Mouse (Mus musculus): ENCODE data around the gene Gm20509. TPM values are rescaled to one million over a fixed set of nuclear protein-coding genes. Genes with fewer than 3 reads are reported as not detected.
A peak's percentile ranks its signal among the peaks of the same experiment; 100 is the strongest.

Gene Gm20509
- polyA plus RNA-seq, 1 experiment from 2014 or later = not detected

DNA sequence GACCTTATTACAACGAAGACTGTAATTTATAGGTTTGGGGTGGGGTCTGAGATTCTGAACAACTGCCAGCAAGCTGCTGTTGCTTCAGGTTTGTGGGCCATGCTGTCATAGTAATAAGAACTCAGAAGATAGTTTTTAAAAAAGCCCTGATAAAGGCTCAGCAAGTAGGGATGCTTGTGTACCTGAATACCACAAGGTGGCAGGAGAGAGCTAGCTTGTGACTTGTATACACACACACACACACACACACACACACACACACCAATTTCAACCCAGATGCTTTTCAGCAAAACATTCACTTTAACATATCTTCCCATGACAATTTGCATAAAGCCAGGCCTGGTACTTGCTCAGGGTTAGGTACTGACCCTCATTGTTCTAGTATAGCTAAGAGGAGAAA lies 57.0 kb downstream of the Gm20509 start:
- no peaks in the 10 kb centered on the region for H3K9me3 ChIP-seq
- no peaks in the 10 kb centered on the region; the same call in 1 of the 2 replicates for H3K27me3 ChIP-seq (ENCODE audit: insufficient read depth, poor library complexity, severe bottlenecking)
- no peak overlapping the region for H3K27ac ChIP-seq
- 48% methylated on average over 1 of the region's 1 CpGs for whole genome bisulfite sequencing
- no peak overlapping the region for H3K4me3 ChIP-seq
- no peaks in the 10 kb centered on the region for H3K4me1 ChIP-seq (replicated peaks)
- DNase-seq (ENCODE audit: low spot score) = no peak
- H3K36me3 ChIP-seq = no peaks in the 10 kb centered on the region

DNA sequence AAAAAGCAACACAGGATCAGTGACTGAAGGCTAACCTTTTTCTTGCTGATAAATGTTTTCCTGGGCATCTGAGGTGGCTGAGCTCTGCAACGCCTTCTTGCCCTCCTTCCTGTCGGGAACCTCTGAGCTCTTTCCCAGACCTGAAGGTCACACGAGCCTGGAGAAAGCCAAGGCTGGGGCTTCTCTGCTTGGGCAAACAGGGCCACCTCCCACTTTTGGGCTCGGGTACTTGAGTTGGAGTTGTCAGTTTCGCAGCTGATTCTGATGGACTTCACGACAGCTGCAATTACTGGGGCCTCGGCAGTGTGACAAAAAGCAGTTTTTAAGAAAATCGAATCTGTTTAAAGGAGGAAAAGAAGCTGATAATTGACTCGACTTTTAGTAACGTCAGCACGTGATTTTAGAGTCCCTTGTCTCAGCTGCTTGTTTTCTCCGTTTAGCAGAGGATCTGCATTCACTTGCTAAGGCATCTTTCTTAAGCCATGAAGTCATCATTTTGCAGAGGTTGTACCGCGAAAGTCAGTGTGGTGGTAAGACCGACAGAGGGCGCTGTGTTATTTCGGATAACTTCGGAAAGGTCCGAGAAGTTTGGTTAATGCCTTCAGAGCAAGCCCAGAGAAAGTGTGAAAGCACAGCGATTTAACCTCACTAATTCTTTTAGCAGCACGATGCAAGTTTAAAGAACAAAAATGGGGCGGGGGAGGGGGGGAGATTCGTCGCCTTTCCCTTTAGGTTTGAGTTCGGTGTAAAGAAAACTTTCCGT lies 60.5 kb downstream of the Gm20509 start:
- Histone ChIP-seq H3K4me1 (replicated peaks) (no peaks in the 10 kb centered on the region), H3K4me3 (peak overlapping the region; percentile 39), H3K27ac (no peak overlapping the region), H3K27me3 (ENCODE audit: insufficient read depth, poor library complexity, severe bottlenecking) (no peaks in the 10 kb centered on the region; the same call in 1 of the 2 replicates), H3K9me3 (no peaks in the 10 kb centered on the region), H3K36me3 (no peaks in the 10 kb centered on the region)
- peak; percentile 80 for DNase-seq (ENCODE audit: low spot score)
- WGBS = 25% methylated on average over 26 of the region's 26 CpGs

DNA sequence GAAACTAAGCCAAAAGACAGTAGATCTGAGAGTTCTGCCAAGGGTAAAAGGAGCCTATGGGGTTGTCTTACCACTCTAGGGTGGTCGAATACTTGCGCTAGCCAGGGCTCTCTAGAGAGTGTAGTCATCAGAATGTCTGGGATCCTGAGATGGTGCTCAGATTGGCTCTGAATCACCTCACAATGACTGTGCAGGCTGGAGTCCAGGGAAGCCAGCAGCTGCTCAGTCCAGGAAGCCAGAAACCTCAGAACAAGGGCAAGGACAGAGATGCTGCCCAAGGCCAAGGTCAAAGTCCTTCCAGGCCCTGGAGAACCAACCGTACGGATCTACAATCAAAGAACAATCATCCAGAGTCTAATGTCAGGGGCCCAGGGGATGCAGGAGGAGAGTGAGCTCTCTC lies 63.4 kb downstream of the Gm20509 start:
- Histone ChIP-seq H3K27me3 (ENCODE audit: insufficient read depth, poor library complexity, severe bottlenecking) (no peaks in the 10 kb centered on the region; the same call in 1 of the 2 replicates), H3K36me3 (no peaks in the 10 kb centered on the region), H3K27ac (no peak overlapping the region), H3K4me3 (no peak overlapping the region), H3K9me3 (peaks cover 5% of the 10 kb centered on the region; the same call in 1 of the 2 replicates), H3K4me1 (replicated peaks) (no peaks in the 10 kb centered on the region)
- 93% methylated on average over 4 of the region's 4 CpGs for WGBS
- no peak for DNase-seq (ENCODE audit: low spot score)

Other genes with a start within 250 kb of the Gm20509 start
- gene Pygo1, start 176.8 kb upstream of the Gm20509 start, polyA plus RNA-seq (2016; fragmentation: Nextera tagmentation; extraction: Ambion mirVana) = 5.4 and 6.1 TPM in 2 replicates
- gene Dyx1c1, start 143.7 kb upstream of the Gm20509 start, polyA plus RNA-seq (2016; fragmentation: Nextera tagmentation; extraction: Ambion mirVana) = 1.8 and 1.9 TPM in 2 replicates
- gene Gm44503, start 143.6 kb upstream of the Gm20509 start, polyA plus RNA-seq (2016; fragmentation: Nextera tagmentation; extraction: Ambion mirVana) = not detected in 2 replicates
- gene Ccpg1os, start 117.1 kb upstream of the Gm20509 start, polyA plus RNA-seq (2016; fragmentation: Nextera tagmentation; extraction: Ambion mirVana) = 21.8 and 27.6 TPM in 2 replicates
- 20.3 and 21.9 TPM in 2 replicates for gene Ccpg1, start 117.0 kb upstream of the Gm20509 start, polyA plus RNA-seq (2016; fragmentation: Nextera tagmentation; extraction: Ambion mirVana)
- gene Pigb, start 62.1 kb upstream of the Gm20509 start, polyA plus RNA-seq (2016; fragmentation: Nextera tagmentation; extraction: Ambion mirVana) = 15.0 and 15.8 TPM in 2 replicates
- 1.5 and 2.1 TPM in 2 replicates for gene Rab27a, start 57.6 kb upstream of the Gm20509 start, polyA plus RNA-seq (2016; fragmentation: Nextera tagmentation; extraction: Ambion mirVana)
- 0.20 TPM in 1 of 2 replicates, not detected in the other for gene Khdc3, start 634 bp upstream of the Gm20509 start, polyA plus RNA-seq (2016; fragmentation: Nextera tagmentation; extraction: Ambion mirVana)
- 136 and 150 TPM in 2 replicates for gene Rsl24d1, start 11.0 kb downstream of the Gm20509 start, polyA plus RNA-seq (2016; fragmentation: Nextera tagmentation; extraction: Ambion mirVana)

All from hindbrain, embryonic 10.5 days (tissue).